Mouse (Mus musculus) testis, adult 2 months (tissue): ENCODE data around the gene Wdr93. TPM values are rescaled to one million over a fixed set of nuclear protein-coding genes. Genes with fewer than 3 reads are reported as not detected.
"Not testable (repeated sequence)": the region's sequence is repeated elsewhere in the genome, so short reads cannot be mapped to it uniquely, and the experiment has no call there.

Experiments
- H3K27ac ChIP-seq: fragments of 200-500 bp; 2 replicates; pipeline ENCODE4 v1.5.1; 2012; ENCODE audit warnings: low read depth, low read length; ENCODE audit not compliant: control insufficient read depth, insufficient read depth
- H3K27me3 ChIP-seq: fragments of 200-500 bp; 2 replicates; pipeline ENCODE4 v1.6.1; 2012; ENCODE audit warnings: mild to moderate bottlenecking, low read length, moderate library complexity; ENCODE audit not compliant: control insufficient read depth, insufficient read depth
- H3K36me3 ChIP-seq: fragments of 200-500 bp; 2 replicates; pipeline ENCODE4 v1.6.1; 2012; ENCODE audit warnings: mild to moderate bottlenecking, low read length; ENCODE audit not compliant: control insufficient read depth, insufficient read depth
- H3K4me1 ChIP-seq: fragments of 200-500 bp; 2 replicates; pipeline ENCODE4 v1.6.1; 2012; ENCODE audit warnings: low read length; ENCODE audit not compliant: control insufficient read depth, insufficient read depth
- H3K4me3 ChIP-seq: fragments of 200-500 bp; 2 replicates; pipeline ENCODE4 v1.5.1; 2012; ENCODE audit warnings: low read depth, mild to moderate bottlenecking, low read length, moderate library complexity, mixed read lengths; ENCODE audit not compliant: control insufficient read depth
- CTCF ChIP-seq: fragments of 200-500 bp; IDR thresholded peaks from 2 replicates; pipeline ENCODE4 v1.5.1; 2012; ENCODE audit warnings: low read depth, mild to moderate bottlenecking, inconsistent platforms, low read length, moderate library complexity; ENCODE audit not compliant: control insufficient read depth, insufficient read depth, insufficient replicate concordance
- POLR2A ChIP-seq: fragments of 200-500 bp; IDR thresholded peaks from 2 replicates; pipeline ENCODE4 v1.6.1; 2012; ENCODE audit warnings: low read depth, mild to moderate bottlenecking, inconsistent platforms, low read length, moderate library complexity; ENCODE audit not compliant: control insufficient read depth
- polyA plus RNA-seq: library from polyadenylated mRNA; depleted of rRNA; stranded (reverse); fragments of >200 nt; gene quantifications from 2 replicates; pipeline ENCODE4 v1.2.3, GENCODE M21; 2012

Gene Wdr93
- polyA plus RNA-seq, 1 experiment: 36.9 TPM

GRCm38 (mm10) chr7:79765991-79766390 is 23.0 kb downstream of the Wdr93 start:
- TF ChIP-seq POLR2A (no peak), CTCF (no peak)
- no peaks in the 10 kb centered on the region for H3K27me3 ChIP-seq
- H3K4me3 ChIP-seq: no peak overlapping the region
- no peaks in the 10 kb centered on the region for H3K4me1 ChIP-seq
- H3K36me3 ChIP-seq: no peaks in the 10 kb centered on the region
- H3K27ac ChIP-seq: no peak overlapping the region

GRCm38 (mm10) chr7:79769664-79770063 is 26.7 kb downstream of the Wdr93 start:
- no peak for TF ChIP-seq CTCF
- TF ChIP-seq POLR2A: no peak
- H3K27me3 ChIP-seq: no peaks in the 10 kb centered on the region
- H3K27ac ChIP-seq: no peak overlapping the region
- H3K4me3 ChIP-seq: no peak overlapping the region
- peaks cover 1% of the 10 kb centered on the region; the same call in 1 of the 2 replicates for H3K36me3 ChIP-seq
- no peaks in the 10 kb centered on the region for H3K4me1 ChIP-seq

- no peak for TF ChIP-seq CTCF
- TF ChIP-seq POLR2A: no peak
- Histone ChIP-seq H3K36me3 (peaks cover 1% of the 10 kb centered on the region), H3K4me1 (no peaks in the 10 kb centered on the region), H3K27me3 (no peaks in the 10 kb centered on the region), H3K4me3 (no peak overlapping the region), H3K27ac (no peak overlapping the region)
These were observed 28.9 kb downstream of the Wdr93 start for GRCm38 (mm10) chr7:79771561-79772512.

GRCm38 (mm10) chr7:79780647-79781626 is 38.0 kb downstream of the Wdr93 start:
- peak overlapping the region; percentile 25 for H3K4me3 ChIP-seq
- H3K27me3 ChIP-seq: no peaks in the 10 kb centered on the region
- no peaks in the 10 kb centered on the region; the same call in none of the 2 replicates for H3K36me3 ChIP-seq
- peak overlapping the region; percentile 67; the same call in 1 of the 2 replicates for H3K27ac ChIP-seq
- TF ChIP-seq POLR2A (no peak), CTCF (peak; percentile 82; the same call in 1 of the 2 replicates)
- H3K4me1 ChIP-seq: no peaks in the 10 kb centered on the region; the same call in none of the 2 replicates

- H3K4me1 ChIP-seq: no peaks in the 10 kb centered on the region; the same call in none of the 2 replicates
- TF ChIP-seq CTCF (no peak), POLR2A (no peak)
- no peak overlapping the region for H3K27ac ChIP-seq
- no peak overlapping the region for H3K4me3 ChIP-seq
- no peaks in the 10 kb centered on the region for H3K36me3 ChIP-seq
- H3K27me3 ChIP-seq: no peaks in the 10 kb centered on the region
These were observed 39.0 kb downstream of the Wdr93 start for GRCm38 (mm10) chr7:79781826-79782515.

GRCm38 (mm10) chr7:79782516-79782855 is 39.5 kb downstream of the Wdr93 start:
- TF ChIP-seq POLR2A: no peak
- no peak for TF ChIP-seq CTCF
- H3K36me3 ChIP-seq: no peaks in the 10 kb centered on the region
- H3K27ac ChIP-seq: no peak overlapping the region
- H3K4me1 ChIP-seq: no peaks in the 10 kb centered on the region; the same call in none of the 2 replicates
- H3K4me3 ChIP-seq: no peak overlapping the region
- H3K27me3 ChIP-seq: no peaks in the 10 kb centered on the region

GRCm38 (mm10) chr7:79786295-79786694 is 43.3 kb downstream of the Wdr93 start:
- no peaks in the 10 kb centered on the region; the same call in none of the 2 replicates for H3K4me1 ChIP-seq
- H3K36me3 ChIP-seq: no peaks in the 10 kb centered on the region
- H3K27ac ChIP-seq: no peak overlapping the region
- no peak overlapping the region for H3K4me3 ChIP-seq
- TF ChIP-seq CTCF (peak; percentile 67; the same call in 1 of the 2 replicates), POLR2A (no peak)
- no peaks in the 10 kb centered on the region for H3K27me3 ChIP-seq

GRCm38 (mm10) chr7:79789812-79790211 is 46.8 kb downstream of the Wdr93 start:
- peaks cover 18% of the 10 kb centered on the region for H3K4me1 ChIP-seq
- not testable (repeated sequence) for H3K4me3 ChIP-seq, H3K27me3 ChIP-seq, H3K36me3 ChIP-seq, H3K27ac ChIP-seq
